Mouse (Mus musculus) CD4-positive naive resting alpha-beta T cell, adult 76 days (primary cell): Measurements from ENCODE around the gene Zbtb22. TPM values are rescaled to one million over a fixed set of nuclear protein-coding genes. Genes with fewer than 3 reads are reported as not detected.

Source experiments
- total RNA-seq: library from RNA; stranded (reverse); gene quantifications from one replicate; pipeline ENCODE4 v1.2.4, GENCODE M21; 2023

The Zbtb22 gene
- total RNA-seq, result 30.9 TPM

GRCm38 (mm10) chr17:33915671-33916250 is at the start of gene Zbtb22, which contains the start of gene Tapbp:
Gene Zbtb22 (plus strand): TSS chr17:33915904.
Gene Tapbp (plus strand): TSS chr17:33915899.

DNA sequence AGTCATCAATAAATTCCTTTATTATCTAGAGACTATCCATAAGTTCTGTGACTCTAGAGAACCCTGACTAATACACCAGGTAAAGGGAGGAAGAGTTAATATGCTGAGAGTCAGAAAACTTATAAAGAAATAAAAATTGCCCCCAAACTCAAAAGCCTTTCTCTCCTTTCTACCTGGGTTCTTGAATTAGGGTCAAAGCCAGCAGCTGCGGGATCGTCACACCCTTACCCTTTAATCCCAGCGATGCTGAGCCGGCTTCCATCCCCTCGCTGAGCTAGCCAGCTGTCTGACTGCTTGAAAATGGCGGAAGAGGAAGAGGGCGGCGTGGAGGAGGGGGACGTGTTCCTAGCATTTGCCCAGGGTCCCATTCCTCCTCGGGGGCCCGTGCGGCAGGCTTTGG is 42.2 kb upstream of the Zbtb22 start, which contains the start of gene Gm7029:
Gene Gm7029 (plus strand): TSS at position 301 of the 400 bp plus-strand sequence.

GRCm38 (mm10) chr17:33890533-33891059 is 25.1 kb upstream of the Zbtb22 start, which contains the start of gene Kifc1:
Gene Kifc1 (minus strand): TSS chr17:33890661.

GRCm38 (mm10) chr17:33904835-33905234 is 10.9 kb upstream of the Zbtb22 start, which contains the start of gene Platr17:
Gene Platr17 (plus strand): TSS chr17:33905135.

GRCm38 (mm10) chr17:33909077-33909868 is 6.4 kb upstream of the Zbtb22 start, which contains the start of gene Daxx:
Gene Daxx (plus strand): TSS chr17:33909414.

GRCm38 (mm10) chr17:33929371-33930279 is 13.9 kb downstream of the Zbtb22 start, which contains the start of gene Rgl2:
Gene Rgl2 (plus strand): TSS chr17:33929543.

DNA sequence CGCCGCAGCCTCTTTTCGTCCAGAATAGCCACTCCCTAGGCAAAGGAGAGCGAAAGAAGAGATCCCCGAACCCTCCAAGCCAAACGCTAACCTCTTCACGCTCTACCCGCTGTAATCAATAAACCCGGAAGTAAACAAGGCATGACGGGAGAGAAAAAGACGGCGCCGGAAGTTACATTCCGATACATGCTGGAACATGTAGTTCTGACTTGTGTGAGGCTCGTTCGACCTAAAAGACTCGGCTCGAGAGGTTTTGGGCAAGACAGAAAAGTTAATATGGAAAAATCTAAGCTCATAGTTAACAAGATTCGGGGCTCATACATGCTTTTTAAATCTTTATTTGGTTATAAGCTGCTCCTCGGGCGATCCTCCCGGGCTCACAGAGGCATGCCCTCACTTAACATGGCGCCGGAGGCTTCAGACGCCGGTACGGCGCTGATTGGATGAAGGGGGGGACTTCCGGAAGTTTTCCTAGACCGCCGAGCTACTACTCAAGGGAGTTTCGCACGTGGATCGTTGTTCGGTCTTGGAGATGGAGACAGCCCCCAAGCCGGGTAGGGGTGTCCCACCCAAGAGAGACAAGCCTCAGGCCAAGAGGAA is 24.6 kb downstream of the Zbtb22 start, which contains the start of the genes Pfdn6 and Wdr46:
Gene Pfdn6 (minus strand): TSS at position 138 of the 600 bp plus-strand sequence.
Gene Wdr46 (plus strand): TSS at position 455 of the 600 bp plus-strand sequence.

GRCm38 (mm10) chr17:33951021-33951946 is 35.6 kb downstream of the Zbtb22 start, which contains the start of gene B3galt4:
Gene B3galt4 (minus strand): TSS chr17:33951488.

GRCm38 (mm10) chr17:33955555-33956214 is 40.0 kb downstream of the Zbtb22 start, which contains the start of the genes Vps52 and Rps18:
Gene Vps52 (plus strand): TSS chr17:33955812.
Gene Rps18 (minus strand): TSS chr17:33956001.

Other genes starting within 250 kb of the Zbtb22 start
- 433 TPM for gene Hnrnpm, start 229.0 kb upstream of the Zbtb22 start, total RNA-seq
- 60.8 TPM for gene March2, start 197.2 kb upstream of the Zbtb22 start, total RNA-seq
- gene Rab11b, start 155.4 kb upstream of the Zbtb22 start, total RNA-seq, result 239 TPM
- 0.73 TPM for gene Angptl4, start 134.1 kb upstream of the Zbtb22 start, total RNA-seq
- 2.0 TPM for gene Kank3, start 105.4 kb upstream of the Zbtb22 start, total RNA-seq
- 4,743 TPM for gene Rps28, start 91.3 kb upstream of the Zbtb22 start, total RNA-seq
- gene Ndufa7, start 91.3 kb upstream of the Zbtb22 start, total RNA-seq, result 141 TPM
- gene Cd320, start 72.8 kb upstream of the Zbtb22 start, total RNA-seq, result 5.4 TPM
- gene Gm7029, start 42.1 kb upstream of the Zbtb22 start, total RNA-seq, result not detected
- gene Kifc1, start 25.2 kb upstream of the Zbtb22 start, total RNA-seq, result 8.8 TPM
- gene Platr17, start 10.8 kb upstream of the Zbtb22 start, total RNA-seq, result 0.76 TPM
- 59.3 TPM for gene Daxx, start 6.5 kb upstream of the Zbtb22 start, total RNA-seq
- gene Tapbp, start within 50 bp of the Zbtb22 start, total RNA-seq, result 295 TPM
- gene Rgl2, start 13.6 kb downstream of the Zbtb22 start, total RNA-seq, result 151 TPM
- gene Pfdn6, start 24.4 kb downstream of the Zbtb22 start, total RNA-seq, result 53.9 TPM
- 50.8 TPM for gene Wdr46, start 24.8 kb downstream of the Zbtb22 start, total RNA-seq
- 12.2 TPM for gene B3galt4, start 35.6 kb downstream of the Zbtb22 start, total RNA-seq
- 60.4 TPM for gene Vps52, start 39.9 kb downstream of the Zbtb22 start, total RNA-seq
- gene Rps18, start 40.1 kb downstream of the Zbtb22 start, total RNA-seq, result 2,154 TPM
- gene H2-K1, start 84.4 kb downstream of the Zbtb22 start, total RNA-seq, result 5,034 TPM
- 33.7 TPM for gene Ring1, start 108.8 kb downstream of the Zbtb22 start, total RNA-seq
- 127 TPM for gene H2-Ke6, start 112.2 kb downstream of the Zbtb22 start, total RNA-seq
- gene Slc39a7, start 115.8 kb downstream of the Zbtb22 start, total RNA-seq, result 76.3 TPM
- gene Rxrb, start 115.9 kb downstream of the Zbtb22 start, total RNA-seq, result 107 TPM
- gene Col11a2, start 123.5 kb downstream of the Zbtb22 start, total RNA-seq, result 34.2 TPM
- gene H2-Oa, start 176.4 kb downstream of the Zbtb22 start, total RNA-seq, result 18.9 TPM
- 66.2 TPM for gene H2-DMa, start 203.6 kb downstream of the Zbtb22 start, total RNA-seq
- gene Brd2, start 206.7 kb downstream of the Zbtb22 start, total RNA-seq, result 332 TPM
- 84.4 TPM for gene H2-DMb2, start 227.4 kb downstream of the Zbtb22 start, total RNA-seq
- gene H2-DMb1, start 237.2 kb downstream of the Zbtb22 start, total RNA-seq, result 38.3 TPM